Mouse (Mus musculus) heart, adult 11 months (tissue): Measurements from ENCODE around the gene Nup210l.
"Not testable (repeated sequence)": the region's sequence is repeated elsewhere in the genome, so short reads cannot be mapped to it uniquely, and the experiment has no call there.

Experiments
- DNase-seq: peaks from one replicate; pipeline ENCODE4 v3.0.0; 2022

Gene Nup210l

DNA sequence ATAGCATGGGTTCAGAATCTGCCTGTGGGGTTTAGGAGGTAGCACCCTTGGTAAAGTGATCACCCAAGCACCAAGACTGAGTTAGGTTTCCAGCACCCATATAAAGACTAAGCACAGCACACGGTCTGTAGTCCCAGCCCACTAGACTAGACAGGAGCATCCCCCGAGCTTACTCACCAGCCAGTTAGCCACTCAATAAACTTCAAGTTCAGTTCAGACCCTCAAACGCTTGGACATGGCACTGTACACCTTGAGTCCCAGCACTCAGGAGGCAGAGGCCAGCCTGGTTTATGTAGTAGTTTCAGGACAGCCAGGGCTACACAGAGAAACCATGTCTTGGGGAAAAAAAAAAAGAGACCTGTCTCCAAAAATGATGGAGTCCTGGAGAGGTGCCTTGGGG is 2.9 kb upstream of the Nup210l start:
- peak; percentile 90 for DNase-seq

- no peak for DNase-seq
Observed at GRCm38 (mm10) chr3:90101673-90102072, 2.3 kb upstream of the Nup210l start.

GRCm38 (mm10) chr3:90102239-90102638 is 1.7 kb upstream of the Nup210l start:
- DNase-seq = no peak

- DNase-seq = no peak
Observed at GRCm38 (mm10) chr3:90103176-90103575, 756 bp upstream of the Nup210l start.

GRCm38 (mm10) chr3:90111706-90112105 is 7.8 kb downstream of the Nup210l start:
- DNase-seq = no peak

- DNase-seq = no peak
Observed at GRCm38 (mm10) chr3:90114342-90114741, 10.4 kb downstream of the Nup210l start.

GRCm38 (mm10) chr3:90115526-90115925 is 11.6 kb downstream of the Nup210l start:
- no peak for DNase-seq

GRCm38 (mm10) chr3:90118132-90118790 is 14.3 kb downstream of the Nup210l start:
- no peak for DNase-seq

DNA sequence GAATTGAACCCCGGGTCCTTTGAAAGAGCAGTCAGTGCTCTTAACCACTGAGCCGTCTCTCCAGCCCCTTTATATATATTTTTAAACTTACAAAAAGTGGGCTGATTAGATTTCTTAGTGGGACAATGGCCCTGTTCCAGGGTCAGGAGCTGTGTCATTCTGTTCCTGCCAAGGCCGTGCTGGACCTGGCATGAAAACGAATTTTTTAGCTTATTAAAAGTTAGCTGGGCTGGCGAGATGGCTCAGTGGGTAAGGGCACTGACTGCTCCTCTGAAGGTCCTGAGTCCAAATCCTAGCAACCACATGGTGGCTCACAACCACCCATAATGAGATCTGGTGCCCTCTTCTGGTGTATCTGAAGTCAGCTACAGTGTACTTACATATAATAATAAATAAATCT is 18.1 kb downstream of the Nup210l start:
- DNase-seq = not testable (repeated sequence)

DNA sequence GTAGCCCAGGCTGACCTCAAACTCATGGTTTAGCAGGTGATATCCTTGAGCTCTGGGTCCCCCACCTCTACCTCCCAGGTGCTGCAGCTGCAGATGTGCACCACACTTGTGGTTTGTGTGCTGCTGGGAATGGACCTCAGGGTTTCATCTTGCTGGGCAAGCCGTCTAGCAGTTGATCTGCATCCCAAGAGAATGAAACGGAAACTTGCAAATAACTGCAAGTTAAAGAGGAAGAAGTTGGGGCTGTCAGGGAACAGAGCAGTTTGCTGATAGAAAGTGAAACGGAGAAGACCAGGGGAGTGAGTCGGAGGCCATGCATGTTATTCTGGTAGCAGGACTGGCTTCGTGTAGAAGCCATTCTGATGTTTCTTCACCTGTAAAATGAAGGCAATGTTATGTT is 21.8 kb downstream of the Nup210l start:
- no peak for DNase-seq

DNA sequence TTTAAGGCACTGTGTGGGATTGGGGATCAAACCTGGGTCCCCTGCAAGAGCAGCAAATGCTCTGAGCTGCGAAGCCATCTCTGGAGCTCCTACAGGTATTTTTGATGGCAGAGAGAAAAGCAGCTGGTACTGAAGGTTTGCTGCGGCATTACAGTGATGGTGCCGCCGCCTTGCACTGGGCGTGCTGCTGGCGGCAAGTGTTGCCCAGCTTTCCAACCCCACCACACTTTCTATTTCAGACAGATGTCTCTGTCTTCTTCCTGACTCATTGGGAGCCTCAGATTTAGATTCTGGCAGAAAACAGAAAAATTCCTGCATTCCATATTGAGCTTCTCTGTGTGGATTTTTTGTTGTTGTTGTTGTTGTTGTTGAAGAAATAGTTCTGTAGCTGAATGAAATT is 23.9 kb downstream of the Nup210l start:
- no peak for DNase-seq

DNA sequence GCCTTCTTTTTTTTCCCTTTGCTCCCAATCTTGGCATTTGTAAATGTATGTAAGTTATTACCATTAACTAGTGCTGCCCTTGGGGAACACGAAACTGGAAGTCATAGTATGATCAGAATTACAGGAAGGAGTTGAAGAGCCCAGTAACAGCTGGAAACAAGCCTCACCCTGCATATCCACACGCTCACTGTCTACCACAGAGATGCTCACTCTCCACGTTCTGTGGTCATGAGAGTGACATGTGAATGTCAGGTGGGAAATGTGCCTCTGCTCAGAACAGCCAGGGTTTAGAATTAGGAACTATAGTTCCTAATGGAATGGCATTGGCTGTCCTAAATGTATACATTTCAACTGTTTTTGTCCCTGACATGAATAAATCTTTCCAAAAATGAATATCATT is 28.8 kb downstream of the Nup210l start:
- DNase-seq = no peak

DNA sequence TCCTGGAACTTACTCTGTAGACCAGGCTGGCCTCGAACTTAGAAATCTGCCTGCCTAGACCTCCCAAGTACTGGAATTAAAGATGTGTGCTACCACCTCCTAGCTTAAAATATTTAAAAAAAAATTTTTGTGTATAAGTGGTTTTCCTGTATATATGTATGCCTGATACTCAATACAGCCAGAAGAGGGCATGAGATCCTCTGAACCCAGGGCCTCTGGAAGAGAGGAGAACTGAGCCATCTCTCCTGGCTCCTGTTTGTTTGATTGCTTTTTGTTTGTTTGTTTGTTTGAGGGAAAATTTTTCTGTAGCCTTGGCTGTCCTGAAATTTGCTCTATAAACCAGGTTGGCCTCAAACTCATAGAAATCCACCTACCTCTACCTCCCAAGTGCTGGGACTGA is 29.4 kb downstream of the Nup210l start:
- DNase-seq = no peak

DNA sequence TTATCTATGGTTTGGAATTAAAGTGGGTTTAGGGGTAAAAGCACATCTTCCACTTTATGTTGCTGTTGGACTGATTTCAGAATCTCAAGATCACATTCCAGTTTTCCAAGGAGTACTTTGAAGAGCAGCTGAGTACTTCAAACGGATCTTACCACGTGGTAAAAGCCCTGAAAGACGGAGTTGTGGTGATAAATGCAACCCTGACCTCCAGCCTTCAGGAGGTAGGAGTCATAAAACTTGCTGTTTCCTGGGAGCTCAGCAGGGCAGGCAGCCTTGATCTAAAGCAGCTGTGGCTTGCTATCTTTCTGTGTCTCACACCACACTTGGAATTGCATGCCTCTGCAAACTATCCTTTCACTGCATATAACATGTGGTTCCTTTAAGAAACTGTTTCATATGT is 30.6 kb downstream of the Nup210l start:
- DNase-seq = no peak

DNA sequence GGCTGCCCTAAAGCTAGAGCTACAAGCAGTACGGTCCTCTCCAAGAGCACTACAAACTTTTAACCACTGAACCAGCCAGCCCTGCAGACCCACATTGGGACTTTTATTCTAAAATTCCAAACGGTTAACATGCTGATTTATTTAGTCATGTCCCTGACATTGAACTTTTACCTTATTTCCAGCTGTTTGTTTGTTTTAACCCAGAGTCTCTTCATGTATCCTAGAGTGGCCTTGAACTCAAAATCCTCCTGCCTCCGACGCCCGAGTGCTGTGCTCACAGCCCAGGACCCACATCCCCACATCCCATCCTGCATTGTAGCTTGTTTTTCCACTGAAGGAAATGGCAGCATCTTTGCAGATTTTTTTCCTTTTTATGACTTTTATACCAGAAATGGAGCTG is 31.1 kb downstream of the Nup210l start:
- DNase-seq = no peak

- DNase-seq = no peak
Observed at GRCm38 (mm10) chr3:90136660-90137059, 32.7 kb downstream of the Nup210l start.

DNA sequence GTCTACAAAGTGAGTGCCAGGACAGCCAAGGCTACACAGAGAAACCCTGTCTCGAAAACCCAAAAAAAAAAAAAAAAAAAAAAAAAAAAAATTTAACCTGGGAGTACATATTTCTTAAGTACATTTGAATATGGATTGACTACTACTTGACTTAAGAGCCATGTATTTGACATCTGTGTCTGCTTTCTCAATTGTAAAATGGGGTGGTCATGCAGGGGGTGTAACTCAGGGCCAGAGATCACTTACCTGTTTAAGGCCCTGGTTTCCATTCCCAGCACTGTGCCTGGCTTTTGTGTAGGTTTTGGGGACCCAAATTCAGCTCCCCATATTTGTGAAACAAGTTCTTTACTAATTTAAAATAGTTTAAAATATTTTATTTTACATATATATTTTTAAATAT is 33.7 kb downstream of the Nup210l start:
- no peak for DNase-seq

DNA sequence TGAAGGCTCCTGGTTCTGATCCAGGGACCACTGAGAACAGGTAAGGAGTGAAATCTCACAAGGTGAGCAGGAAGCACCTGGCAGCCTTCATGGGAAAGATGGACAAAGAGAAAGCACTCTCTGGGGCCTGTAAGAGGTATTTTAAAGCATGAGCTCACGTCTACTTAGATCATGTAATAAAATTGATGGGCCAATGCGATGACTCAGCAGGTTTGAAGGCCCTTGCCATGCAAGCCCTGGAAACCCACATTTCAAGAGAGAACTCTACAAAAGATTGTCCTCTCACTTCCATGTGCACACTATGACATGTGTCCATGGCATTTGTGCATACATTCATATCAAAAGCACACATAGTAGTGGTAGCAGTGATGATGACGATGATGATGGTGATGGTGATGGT is 36.0 kb downstream of the Nup210l start:
- no peak for DNase-seq

DNA sequence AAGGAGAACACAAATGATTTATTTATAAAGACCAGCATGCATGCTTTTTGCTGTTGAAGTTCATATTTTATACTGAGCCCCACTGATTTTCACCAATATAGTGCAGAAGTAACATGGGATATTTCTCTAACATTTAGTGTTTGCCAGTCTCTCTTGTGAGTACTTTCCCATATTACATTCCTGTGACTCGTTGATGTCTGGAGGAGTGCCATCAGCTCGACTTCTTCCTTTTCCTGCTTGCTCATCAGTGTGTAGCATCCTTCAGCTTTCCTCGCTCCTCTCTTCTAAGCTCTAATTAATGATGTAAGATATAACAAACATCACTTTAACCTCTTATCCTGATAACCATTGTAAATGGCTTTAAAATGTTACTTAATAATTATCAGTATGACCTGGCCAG is 41.5 kb downstream of the Nup210l start:
- DNase-seq = no peak

GRCm38 (mm10) chr3:90146651-90147050 is 42.7 kb downstream of the Nup210l start:
- no peak for DNase-seq

DNA sequence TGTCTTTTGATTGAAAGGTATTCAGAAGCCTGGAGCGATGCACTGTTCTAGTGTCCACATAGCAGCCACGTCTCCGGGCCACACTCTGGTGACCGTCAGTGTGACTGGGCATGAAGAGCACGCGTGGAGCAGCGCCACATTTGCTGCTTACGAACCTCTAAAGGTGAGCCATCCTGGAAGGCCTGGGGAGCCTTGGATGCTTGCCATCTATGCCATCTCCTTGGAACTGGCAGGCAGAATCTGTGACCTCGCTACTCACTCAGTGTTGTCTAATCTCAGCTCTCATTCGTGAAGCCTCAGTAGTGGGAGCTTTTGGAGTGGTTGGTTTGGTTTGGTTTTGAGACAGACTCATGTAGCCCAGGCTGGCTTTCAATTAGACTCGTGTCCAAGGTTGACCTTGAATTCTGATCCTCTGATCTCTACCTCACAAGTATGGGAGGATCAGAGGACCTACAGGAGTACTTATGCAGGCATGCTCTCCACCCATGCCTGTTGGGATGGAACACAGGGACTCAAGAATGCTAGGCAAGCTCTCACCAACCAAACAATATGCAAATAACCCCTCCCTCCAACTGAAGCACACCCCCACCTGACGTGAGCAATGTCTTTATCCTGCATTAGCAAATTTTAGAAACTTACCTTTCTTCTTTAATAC is 47.3 kb downstream of the Nup210l start:
- DNase-seq = no peak

DNA sequence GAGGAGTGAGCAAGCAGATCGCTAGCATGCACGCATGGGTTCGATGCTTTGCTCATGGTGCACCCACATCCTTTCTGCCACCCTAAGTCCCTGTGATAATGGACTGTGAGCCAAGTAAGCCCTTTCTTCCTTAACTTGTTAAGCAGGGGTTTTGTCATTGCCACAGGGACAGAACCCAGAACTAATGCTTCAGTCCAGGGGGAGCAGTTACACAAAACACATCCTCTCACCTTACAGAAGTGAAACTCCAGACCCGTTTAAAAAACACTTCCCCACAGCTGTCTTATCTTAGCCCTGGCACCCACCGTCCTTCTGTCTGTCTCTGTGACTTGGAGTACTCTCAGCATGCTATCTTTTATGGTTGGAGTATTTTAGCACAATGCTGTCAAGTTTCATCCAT is 52.1 kb downstream of the Nup210l start:
- no peak for DNase-seq

DNA sequence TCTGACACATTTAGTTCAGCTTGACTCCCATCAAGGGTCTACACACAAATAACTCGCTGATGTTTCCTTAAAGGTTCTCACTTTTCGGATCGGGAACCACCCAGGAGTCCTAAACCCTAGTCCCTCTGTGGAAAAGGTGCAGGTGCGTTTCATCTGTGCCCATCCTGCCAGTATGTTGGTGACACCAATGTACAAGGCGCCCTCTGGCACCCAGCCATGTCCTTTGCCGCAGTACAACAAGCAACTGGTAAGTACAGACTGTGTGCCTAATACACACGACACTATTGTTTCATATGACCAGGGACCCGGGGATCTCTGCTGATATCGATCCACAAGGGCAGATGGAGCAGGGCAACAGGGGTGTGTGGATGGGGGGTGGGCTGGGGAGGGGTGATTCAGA is 55.8 kb downstream of the Nup210l start:
- no peak for DNase-seq

DNA sequence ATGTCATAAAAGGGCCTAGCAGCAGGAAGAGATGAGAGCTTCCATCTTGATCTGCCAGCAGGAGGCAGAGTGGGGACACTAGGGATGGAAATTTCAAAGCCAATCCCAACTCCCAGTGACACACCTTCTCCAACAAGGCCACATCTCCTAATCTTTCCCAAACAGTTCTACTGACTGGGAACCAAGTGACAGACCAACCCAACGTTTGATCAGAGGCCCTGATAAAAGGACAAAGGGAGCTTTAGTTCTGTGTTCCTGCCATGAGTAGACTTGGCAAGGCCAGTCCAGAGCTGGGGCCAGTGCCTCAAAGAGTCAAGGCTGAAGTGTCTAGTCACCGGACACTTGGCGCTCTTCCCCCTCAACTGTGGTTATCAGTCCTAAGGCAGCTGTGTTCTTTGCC is 57.6 kb downstream of the Nup210l start:
- no peak for DNase-seq

DNA sequence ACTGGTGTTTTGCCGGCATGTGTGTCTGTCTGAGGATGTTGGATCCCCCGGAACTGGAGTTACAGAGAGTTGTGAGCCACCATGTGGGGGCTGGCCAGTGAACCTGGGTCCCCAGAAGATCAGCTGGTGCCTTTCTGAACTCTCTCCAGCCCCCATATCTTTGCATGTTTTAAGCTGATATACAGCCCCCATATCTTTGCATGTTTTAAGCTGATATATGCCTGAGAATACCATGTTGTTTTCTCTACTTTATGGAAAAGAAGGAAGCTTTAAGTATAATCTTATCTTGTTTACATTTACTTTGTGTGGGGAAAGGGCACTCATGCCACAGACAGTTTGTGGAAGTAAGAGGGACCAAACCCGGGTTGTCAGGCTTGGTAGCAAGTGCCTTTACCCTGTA is 75.6 kb downstream of the Nup210l start:
- DNase-seq = no peak
